Mouse (Mus musculus) R1 (cell line): Measurements from ENCODE around the gene Lrrn4cl.
"Not testable (repeated sequence)": the region's sequence is repeated elsewhere in the genome, so short reads cannot be mapped to it uniquely, and the experiment has no call there.

Experiments used
- DNase-seq: peaks from one replicate; pipeline ENCODE4 v3.0.0-alpha.2; 2018; ENCODE audit warnings: low read depth, low spot score

Gene Lrrn4cl

GRCm38 (mm10) chr19:8838041-8838730 is 12.4 kb upstream of the Lrrn4cl start:
- DNase-seq = no peak

GRCm38 (mm10) chr19:8839103-8839907 is 11.3 kb upstream of the Lrrn4cl start, which contains the start of gene Gng3:
Gng3 (minus strand) TSS chr19:8839194.
- DNase-seq = peak; percentile 88

- DNase-seq = peak; percentile 65
These were observed 10.4 kb upstream of the Lrrn4cl start for GRCm38 (mm10) chr19:8839908-8840791.

- DNase-seq = no peak
These were observed 9.6 kb upstream of the Lrrn4cl start for GRCm38 (mm10) chr19:8841012-8841411.

GRCm38 (mm10) chr19:8842961-8843360 is 7.6 kb upstream of the Lrrn4cl start:
- no peak for DNase-seq

- DNase-seq = peak; percentile 84
These were observed 6.0 kb upstream of the Lrrn4cl start for GRCm38 (mm10) chr19:8844371-8845129.

GRCm38 (mm10) chr19:8848356-8848755 is 2.2 kb upstream of the Lrrn4cl start:
- DNase-seq = peak; percentile 60

GRCm38 (mm10) chr19:8851639-8852038 is 1.1 kb downstream of the Lrrn4cl start:
- no peak for DNase-seq

- DNase-seq = no peak
These were observed 1.8 kb downstream of the Lrrn4cl start for GRCm38 (mm10) chr19:8852236-8852928.

GRCm38 (mm10) chr19:8853117-8853516 is 2.5 kb downstream of the Lrrn4cl start:
- DNase-seq = no peak

GRCm38 (mm10) chr19:8857689-8858088 is 7.1 kb downstream of the Lrrn4cl start:
- DNase-seq = peak; percentile 82

GRCm38 (mm10) chr19:8859018-8859417 is 8.4 kb downstream of the Lrrn4cl start:
- no peak for DNase-seq

- no peak for DNase-seq
These were observed 13.7 kb downstream of the Lrrn4cl start for GRCm38 (mm10) chr19:8864265-8864664.

- not testable (repeated sequence) for DNase-seq
These were observed 19.8 kb downstream of the Lrrn4cl start for GRCm38 (mm10) chr19:8870381-8870780.

GRCm38 (mm10) chr19:8870838-8871237 is 20.3 kb downstream of the Lrrn4cl start:
- DNase-seq = no peak

- DNase-seq = peak; percentile 100
These were observed 21.0 kb downstream of the Lrrn4cl start, which contains the start of gene Ubxn1 for GRCm38 (mm10) chr19:8871267-8872186. Ubxn1 (plus strand) TSS chr19:8871496.

- DNase-seq = peak; percentile 88
These were observed 21.8 kb downstream of the Lrrn4cl start for GRCm38 (mm10) chr19:8872266-8872840.

GRCm38 (mm10) chr19:8875031-8875430 is 24.5 kb downstream of the Lrrn4cl start:
- DNase-seq = no peak
